1 mouse cellular context compared by ENCODE assay signal in the genomic region with DNA sequence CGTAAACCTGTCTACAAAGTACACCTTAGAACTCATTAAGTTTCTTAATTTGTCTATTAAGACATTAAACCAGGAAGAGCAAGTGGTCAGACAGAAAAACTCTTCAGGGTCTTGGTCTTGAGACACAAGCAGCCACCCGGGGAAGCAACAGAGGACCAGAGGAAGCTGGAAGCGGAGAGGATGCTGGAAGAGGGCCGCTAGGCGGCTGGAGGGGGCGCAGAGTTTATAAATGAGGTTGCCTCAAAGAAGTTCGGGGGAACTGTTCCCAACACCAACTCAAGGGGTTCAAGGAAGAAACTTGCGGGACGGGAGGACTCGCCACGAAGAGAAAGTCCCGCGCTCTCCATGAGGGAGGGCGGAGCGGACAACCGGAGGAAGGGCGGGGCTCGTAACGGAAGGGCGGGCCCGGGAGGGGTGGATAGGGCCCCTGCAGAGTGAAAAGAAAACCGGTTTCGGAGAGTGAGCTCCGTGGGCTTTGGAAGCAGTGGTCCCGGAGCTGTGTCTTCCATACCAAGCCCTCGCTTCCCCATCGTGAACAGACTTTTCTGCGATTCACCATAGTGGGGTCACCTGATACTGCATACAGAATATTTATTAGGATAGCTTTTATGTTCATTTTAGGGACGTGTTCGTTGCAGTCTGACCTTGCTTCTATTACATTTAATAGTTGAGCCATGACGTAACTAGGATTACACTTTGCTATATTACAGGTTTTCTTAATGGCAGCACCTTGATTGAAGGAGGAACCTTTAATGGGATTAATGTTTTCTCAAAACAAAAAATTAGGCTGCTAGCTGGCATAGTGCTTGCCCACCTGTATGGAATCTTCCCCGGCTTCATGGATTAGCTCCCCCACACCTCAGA.
TF ChIP-seq lines count a peak whose summit lies in the region.

No protein-coding gene starts in this region.

TF ChIP-seq in C2C12, 6 proteins besides CTCF, POLR2A, EP300 and RAD21 (continued from another document):
- TF ChIP-seq CEBPB (IDR thresholded peaks at IDR 0.05; ENCODE audit: low read depth): no peak
- no peak for TF ChIP-seq MAX (IDR thresholded peaks at IDR 0.05)
- no peak for TF ChIP-seq FOSL1 (IDR thresholded peaks at IDR 0.05; ENCODE audit: insufficient read depth, low read length, poor library complexity, severe bottlenecking)
- TF ChIP-seq MYOG (IDR thresholded peaks at IDR 0.05; ENCODE audit: control insufficient read depth, extremely low read depth, insufficient read length): no peak
